Mouse (Mus musculus): ENCODE measurements around the gene Kbtbd4.

- no peak for TF ChIP-seq CTCF (IDR thresholded peaks at IDR 0.05; ENCODE audit: low read depth)
- TF ChIP-seq EP300 (IDR thresholded peaks at IDR 0.05; ENCODE audit: low read depth): no peak
Observed at GRCm38 (mm10) chr2:90921178-90921577, 16.6 kb downstream of the Kbtbd4 start.
